Mouse (Mus musculus): ENCODE results near the gene Acat2. TPM values are rescaled to one million over a fixed set of nuclear protein-coding genes. Genes with fewer than 3 reads are reported as not detected.

Acat2 gene
- polyA plus RNA-seq, 1 experiment from 2014 or later, result 216 TPM

DNA sequence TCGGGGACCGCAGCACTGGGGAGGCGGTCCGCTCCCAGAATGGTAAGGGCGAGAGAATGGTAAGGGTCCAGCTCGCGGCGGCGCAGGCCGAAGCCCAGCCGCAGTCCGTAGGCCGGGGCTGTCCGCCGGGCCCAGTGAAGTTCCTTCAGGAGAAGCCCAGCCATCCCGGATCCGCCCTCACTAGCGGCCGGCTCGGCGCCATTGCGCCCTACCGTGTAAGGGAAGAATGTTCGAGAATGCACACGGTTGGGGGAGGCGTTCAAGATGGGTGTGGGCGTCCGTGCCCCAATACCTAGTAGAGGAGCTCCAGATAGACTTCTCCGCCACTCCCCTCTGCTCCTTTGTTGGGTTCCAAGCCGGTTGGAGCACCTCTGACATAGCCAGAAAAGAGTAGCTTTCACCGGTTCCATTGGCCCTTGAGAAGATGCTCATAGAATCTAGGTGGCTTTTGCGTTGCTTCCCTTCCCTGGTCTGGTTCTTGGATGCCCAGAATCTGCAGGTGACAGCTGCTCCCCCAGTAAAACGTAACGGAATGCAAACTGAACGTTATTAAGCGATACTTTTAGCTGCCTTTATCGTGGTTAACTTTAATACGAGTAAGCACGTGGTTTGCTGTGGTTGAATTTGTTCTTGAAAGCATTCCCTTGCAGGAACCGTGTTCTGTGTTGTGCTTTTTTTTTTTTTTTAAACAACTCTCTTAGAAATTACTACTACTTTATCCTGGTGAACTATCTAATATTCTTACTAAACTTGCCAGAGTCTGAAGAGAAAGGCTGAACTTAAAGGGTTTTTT lies 43.8 kb downstream of the Acat2 start:
- H3K4me2 ChIP-seq (replicated peaks), result peak overlapping the region; percentile 92
- H3K27me3 ChIP-seq (ENCODE audit: control insufficient read depth, insufficient read depth, low read length), result no peaks in the 10 kb centered on the region
- H3K9ac ChIP-seq, result peak overlapping the region; percentile 97
- H3K4me3 ChIP-seq (replicated peaks; ENCODE audit: low read length), result peak overlapping the region; percentile 94
- no peaks in the 10 kb centered on the region for H3K9me3 ChIP-seq (ENCODE audit: control insufficient read depth, low read length)
- peak overlapping the region; percentile 92 for H3K27ac ChIP-seq
- DNase-seq (ENCODE audit: low spot score) (peak; percentile 32), ATAC-seq (ENCODE audit: low FRiP score) (peak; percentile 58)
- H3K36me3 ChIP-seq (replicated peaks; ENCODE audit: control insufficient read depth, insufficient read depth), result peaks cover 63% of the 10 kb centered on the region
- H3K4me1 ChIP-seq (replicated peaks; ENCODE audit: control insufficient read depth, insufficient read depth, low read length), result peaks cover 19% of the 10 kb centered on the region
- under 1% methylated on average over 40 of the region's 40 CpGs for WGBS

DNA sequence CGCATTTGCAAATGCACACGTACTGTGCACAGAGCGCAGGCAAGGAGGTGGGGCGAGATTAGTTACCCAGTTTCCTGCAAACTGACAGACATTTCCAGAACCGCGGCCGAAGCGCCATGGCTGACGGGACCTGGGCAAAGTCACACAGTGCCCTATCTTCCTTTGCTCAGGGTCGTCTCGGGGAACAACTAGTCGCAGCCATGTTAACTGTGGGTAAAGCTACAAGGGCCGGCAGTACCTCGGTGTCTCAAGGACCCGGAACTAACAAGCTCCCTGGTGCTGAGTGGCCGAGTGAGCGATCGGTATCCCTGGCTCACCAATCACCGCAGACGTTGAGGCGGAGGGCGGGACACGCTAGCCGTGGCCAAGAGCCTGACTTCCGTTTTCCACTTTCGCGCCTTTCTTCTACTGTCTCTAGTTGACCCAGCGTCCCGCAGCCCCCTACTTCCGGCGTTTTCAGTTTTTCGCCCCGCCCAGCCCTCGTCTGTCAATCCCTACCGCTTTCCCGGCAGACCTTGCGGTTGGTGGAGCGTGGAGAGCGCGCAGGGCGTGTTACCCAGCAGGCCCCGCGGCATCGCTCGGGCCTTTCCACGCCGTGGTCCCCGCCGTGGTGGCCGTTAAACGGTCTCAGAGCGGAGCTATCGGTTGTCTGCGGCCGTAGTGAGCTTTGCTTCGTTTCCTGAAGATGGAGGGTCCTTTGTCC lies 44.5 kb downstream of the Acat2 start, which contains the start of gene Mrpl18:
Gene Mrpl18 (minus strand): TSS at position 465 of the 703 bp plus-strand sequence.
- under 1% methylated on average over 56 of the region's 56 CpGs for WGBS
- Histone ChIP-seq H3K9me3 (ENCODE audit: control insufficient read depth, low read length) (no peaks in the 10 kb centered on the region), H3K9ac (peak within 1 kb of the TSS; percentile 97), H3K4me2 (replicated peaks) (peak within 1 kb of the TSS; percentile 92), H3K4me3 (replicated peaks; ENCODE audit: low read length) (peak within 1 kb of the TSS; percentile 94), H3K27ac (peak within 1 kb of the TSS; percentile 92), H3K36me3 (replicated peaks; ENCODE audit: control insufficient read depth, insufficient read depth) (peaks cover 63% of the 10 kb centered on the region), H3K4me1 (replicated peaks; ENCODE audit: control insufficient read depth, insufficient read depth, low read length) (peaks cover 19% of the 10 kb centered on the region), H3K27me3 (ENCODE audit: control insufficient read depth, insufficient read depth, low read length) (no peaks in the 10 kb centered on the region)
- DNase-seq (ENCODE audit: low spot score), result peak; percentile 99
- peak; percentile 100 for ATAC-seq (ENCODE audit: low FRiP score)

DNA sequence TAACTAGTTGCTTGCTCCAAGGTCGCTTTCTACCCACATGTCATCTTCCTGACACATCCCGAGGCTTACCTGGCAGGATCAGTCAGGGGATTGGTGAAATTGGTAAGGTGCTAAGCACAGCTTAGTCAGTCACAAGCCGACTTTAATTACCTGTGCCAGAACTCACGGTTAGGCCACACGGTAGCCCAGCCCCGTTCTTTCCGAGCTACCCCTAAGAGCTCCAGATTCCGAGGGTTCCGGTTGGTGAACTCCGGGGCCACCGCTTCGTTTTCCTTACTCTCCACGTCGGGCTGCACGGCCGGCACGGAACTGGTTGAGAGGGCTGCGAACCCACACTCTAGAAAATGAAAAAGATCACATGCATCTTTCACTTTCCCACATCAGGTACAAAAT lies 45.1 kb downstream of the Acat2 start, which contains the start of gene Tcp1:
Gene Tcp1 (plus strand): TSS at position 214 of the 393 bp plus-strand sequence.
- DNase-seq (ENCODE audit: low spot score) (no peak), ATAC-seq (ENCODE audit: low FRiP score) (peak; percentile 5; the same call in 1 of the 2 replicates)
- Histone ChIP-seq H3K36me3 (replicated peaks; ENCODE audit: control insufficient read depth, insufficient read depth) (peaks cover 62% of the 10 kb centered on the region), H3K4me2 (replicated peaks) (peak within 1 kb of the TSS; percentile 92), H3K27ac (peak within 1 kb of the TSS; percentile 92), H3K27me3 (ENCODE audit: control insufficient read depth, insufficient read depth, low read length) (no peaks in the 10 kb centered on the region), H3K4me3 (replicated peaks; ENCODE audit: low read length) (peak within 1 kb of the TSS; percentile 94), H3K4me1 (replicated peaks; ENCODE audit: control insufficient read depth, insufficient read depth, low read length) (peaks cover 19% of the 10 kb centered on the region), H3K9ac (peak within 1 kb of the TSS; percentile 97), H3K9me3 (ENCODE audit: control insufficient read depth, low read length) (no peaks in the 10 kb centered on the region)
- 1% methylated on average over 18 of the region's 18 CpGs for WGBS

DNA sequence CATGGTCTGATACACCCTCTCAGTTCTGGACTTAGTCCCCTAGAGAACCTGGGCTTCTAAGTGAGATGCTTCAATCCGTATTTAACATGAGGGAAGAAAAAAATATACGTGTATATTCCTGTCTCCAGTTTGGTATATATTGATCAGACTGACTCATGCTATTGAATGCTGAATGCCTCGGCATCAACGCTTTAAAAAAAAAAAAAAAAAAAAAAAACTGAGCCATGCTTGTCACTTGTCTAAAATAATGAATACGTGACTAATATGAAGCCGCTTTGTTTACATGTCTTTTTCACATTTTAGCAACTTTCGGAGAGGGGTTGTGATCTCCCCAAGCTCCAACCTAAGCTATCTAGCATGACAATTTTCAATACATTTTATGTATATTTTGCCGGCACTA lies 50.2 kb downstream of the Acat2 start:
- WGBS, result 91% methylated on average over 8 of the region's 8 CpGs
- H3K9me3 ChIP-seq (ENCODE audit: control insufficient read depth, low read length), result no peaks in the 10 kb centered on the region

DNA sequence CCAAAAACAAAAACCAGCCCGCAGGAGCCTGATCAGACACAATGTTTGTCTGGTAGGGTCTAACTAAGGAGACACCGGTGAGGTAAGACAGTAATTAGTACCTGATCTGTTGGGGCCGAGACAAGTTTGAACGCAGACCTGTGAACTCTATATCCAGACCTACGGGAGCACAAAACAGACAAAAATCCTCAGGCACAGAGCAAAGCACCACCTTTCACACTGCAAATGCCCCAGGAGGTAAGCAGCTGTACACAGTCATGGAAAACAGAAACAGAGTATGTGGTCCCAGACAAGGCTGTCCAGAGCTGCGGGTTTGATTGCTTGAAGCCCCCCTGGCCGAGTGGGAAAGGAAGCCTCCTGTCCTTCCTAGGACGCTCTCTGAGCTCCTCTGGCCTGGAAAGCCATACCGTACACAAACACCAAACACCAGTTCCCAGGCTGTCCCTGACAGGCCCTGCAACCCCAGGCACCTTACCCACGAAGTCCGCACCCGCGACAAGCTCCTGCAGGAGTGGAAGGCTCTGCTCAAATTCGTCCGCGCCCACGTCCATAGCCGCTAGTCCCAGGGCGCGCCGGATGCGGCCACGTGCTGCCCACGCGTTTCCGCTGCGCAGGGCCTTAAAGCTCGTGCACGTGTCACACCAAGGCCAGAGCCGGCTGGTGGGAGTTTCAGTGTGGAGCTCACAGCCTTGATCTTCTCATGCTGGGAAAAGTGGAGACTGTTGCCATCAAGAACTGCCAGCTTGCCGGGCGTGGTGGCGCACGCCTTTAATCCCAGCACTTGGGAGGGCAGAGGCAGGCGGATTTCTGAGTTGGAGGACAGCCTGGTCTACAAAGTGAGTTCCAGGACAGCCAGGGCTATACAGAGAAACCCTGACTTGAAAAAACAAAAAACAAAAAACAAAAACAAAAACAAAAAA lies 50.9 kb downstream of the Acat2 start, which contains the start of gene Pnldc1:
Gene Pnldc1 (minus strand): TSS at position 870 of the 920 bp plus-strand sequence.
- Histone ChIP-seq H3K4me3 (replicated peaks; ENCODE audit: low read length) (no peak within 1 kb of the TSS), H3K27ac (no peak within 1 kb of the TSS), H3K27me3 (ENCODE audit: control insufficient read depth, insufficient read depth, low read length) (no peaks in the 10 kb centered on the region), H3K4me2 (replicated peaks) (no peak within 1 kb of the TSS), H3K9ac (no peak within 1 kb of the TSS), H3K36me3 (replicated peaks; ENCODE audit: control insufficient read depth, insufficient read depth) (peaks cover 57% of the 10 kb centered on the region), H3K9me3 (ENCODE audit: control insufficient read depth, low read length) (no peaks in the 10 kb centered on the region), H3K4me1 (replicated peaks; ENCODE audit: control insufficient read depth, insufficient read depth, low read length) (peaks cover under 1% of the 10 kb centered on the region)
- WGBS, result 78% methylated on average over 35 of the region's 35 CpGs
- DNase-seq (ENCODE audit: low spot score), result no peak
- ATAC-seq (ENCODE audit: low FRiP score), result no peak

More for the DNA sequence above, 50.2 kb downstream of the Acat2 start:
- Histone ChIP-seq H3K4me2 (replicated peaks) (no peak overlapping the region), H3K9ac (no peak overlapping the region), H3K27ac (no peak overlapping the region), H3K27me3 (ENCODE audit: control insufficient read depth, insufficient read depth, low read length) (no peaks in the 10 kb centered on the region), H3K4me1 (replicated peaks; ENCODE audit: control insufficient read depth, insufficient read depth, low read length) (peaks cover 7% of the 10 kb centered on the region), H3K4me3 (replicated peaks; ENCODE audit: low read length) (no peak overlapping the region), H3K36me3 (replicated peaks; ENCODE audit: control insufficient read depth, insufficient read depth) (peaks cover 52% of the 10 kb centered on the region)
- DNase-seq (ENCODE audit: low spot score) (no peak), ATAC-seq (ENCODE audit: low FRiP score) (no peak)

DNA sequence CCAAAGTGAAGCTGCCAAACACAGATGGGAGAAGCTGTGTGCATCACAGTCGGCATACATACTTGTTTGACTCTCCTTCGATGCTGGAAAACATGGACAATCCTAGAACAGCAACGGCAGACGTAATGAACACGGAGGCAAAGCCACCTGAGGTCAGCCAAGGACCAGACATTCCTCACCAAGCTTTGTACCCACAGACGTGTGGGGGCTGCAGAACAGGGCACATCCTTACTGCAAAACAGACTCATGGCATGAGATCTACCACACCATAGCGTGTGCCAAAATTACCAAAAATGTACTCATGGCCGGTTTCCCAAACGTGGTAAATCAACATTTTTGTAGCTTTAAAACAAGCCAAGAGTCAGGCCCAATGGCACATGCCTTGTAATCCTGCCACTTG lies 54.1 kb downstream of the Acat2 start:
- no peak for ATAC-seq (ENCODE audit: low FRiP score)
- no peak overlapping the region for H3K9ac ChIP-seq
- no peak overlapping the region for H3K4me3 ChIP-seq (replicated peaks; ENCODE audit: low read length)
- no peak overlapping the region for H3K4me2 ChIP-seq (replicated peaks)
- H3K36me3 ChIP-seq (replicated peaks; ENCODE audit: control insufficient read depth, insufficient read depth), result peaks cover 37% of the 10 kb centered on the region
- H3K4me1 ChIP-seq (replicated peaks; ENCODE audit: control insufficient read depth, insufficient read depth, low read length), result no peaks in the 10 kb centered on the region
- 93% methylated on average over 9 of the region's 9 CpGs for WGBS
- no peak for DNase-seq (ENCODE audit: low spot score)
- no peaks in the 10 kb centered on the region for H3K27me3 ChIP-seq (ENCODE audit: control insufficient read depth, insufficient read depth, low read length)
- H3K27ac ChIP-seq, result no peak overlapping the region
- no peaks in the 10 kb centered on the region for H3K9me3 ChIP-seq (ENCODE audit: control insufficient read depth, low read length)

DNA sequence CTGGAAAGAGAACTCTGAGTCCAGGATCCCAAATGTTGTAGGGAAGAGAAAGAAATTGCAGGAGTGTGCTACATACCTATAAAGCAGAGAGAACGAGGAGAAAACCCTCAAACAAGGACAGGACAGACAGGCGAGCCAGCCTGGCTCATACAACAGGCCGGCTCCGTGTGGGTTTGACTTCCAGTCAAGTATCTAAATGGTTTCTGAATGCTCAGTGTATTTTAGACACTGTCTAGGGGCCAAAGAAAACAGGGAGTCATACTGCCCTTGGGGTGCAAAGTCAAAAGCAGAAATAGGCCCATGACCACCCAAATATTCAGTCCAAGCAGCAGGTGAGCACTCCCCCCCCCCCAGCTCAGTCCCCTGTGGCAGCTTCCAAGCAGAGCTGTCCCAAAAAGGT lies 54.7 kb downstream of the Acat2 start:
- no peak overlapping the region for H3K4me3 ChIP-seq (replicated peaks; ENCODE audit: low read length)
- ATAC-seq (ENCODE audit: low FRiP score) (no peak), DNase-seq (ENCODE audit: low spot score) (no peak)
- H3K9me3 ChIP-seq (ENCODE audit: control insufficient read depth, low read length), result no peaks in the 10 kb centered on the region
- WGBS, result 88% methylated on average over 4 of the region's 4 CpGs
- no peaks in the 10 kb centered on the region for H3K27me3 ChIP-seq (ENCODE audit: control insufficient read depth, insufficient read depth, low read length)
- H3K27ac ChIP-seq, result no peak overlapping the region
- no peak overlapping the region for H3K4me2 ChIP-seq (replicated peaks)
- H3K4me1 ChIP-seq (replicated peaks; ENCODE audit: control insufficient read depth, insufficient read depth, low read length), result no peaks in the 10 kb centered on the region
- peaks cover 32% of the 10 kb centered on the region for H3K36me3 ChIP-seq (replicated peaks; ENCODE audit: control insufficient read depth, insufficient read depth)
- no peak overlapping the region for H3K9ac ChIP-seq

DNA sequence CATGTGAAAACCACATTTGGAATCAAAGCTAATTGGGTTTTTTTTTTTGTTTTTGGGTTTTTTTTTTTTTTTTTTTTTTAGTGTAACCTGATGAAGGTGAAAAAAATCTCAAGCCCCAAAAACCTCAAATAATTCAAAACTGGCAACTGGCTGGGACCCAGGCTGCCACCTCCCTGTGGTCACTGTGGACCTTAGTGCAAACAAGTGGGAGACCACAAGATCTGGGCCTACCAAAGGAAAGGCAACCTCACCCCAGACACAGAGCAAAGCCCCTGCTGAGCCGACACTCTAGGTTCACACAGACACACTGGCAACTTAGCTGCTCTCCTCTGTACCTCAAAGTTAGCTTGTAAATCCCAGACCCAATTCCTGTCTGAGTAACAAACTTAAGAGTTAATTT lies 56.2 kb downstream of the Acat2 start:
- DNase-seq (ENCODE audit: low spot score) (no peak), ATAC-seq (ENCODE audit: low FRiP score) (no peak)
- H3K9me3 ChIP-seq (ENCODE audit: control insufficient read depth, low read length), result no peaks in the 10 kb centered on the region
- WGBS, result 52% methylated on average over 1 of the region's 1 CpGs
- H3K4me1 ChIP-seq (replicated peaks; ENCODE audit: control insufficient read depth, insufficient read depth, low read length), result no peaks in the 10 kb centered on the region
- H3K4me3 ChIP-seq (replicated peaks; ENCODE audit: low read length), result no peak overlapping the region
- peaks cover 29% of the 10 kb centered on the region for H3K36me3 ChIP-seq (replicated peaks; ENCODE audit: control insufficient read depth, insufficient read depth)
- no peaks in the 10 kb centered on the region for H3K27me3 ChIP-seq (ENCODE audit: control insufficient read depth, insufficient read depth, low read length)
- no peak overlapping the region for H3K4me2 ChIP-seq (replicated peaks)
- no peak overlapping the region for H3K9ac ChIP-seq
- no peak overlapping the region for H3K27ac ChIP-seq

Measured in hindbrain, embryonic 14.5 days (tissue).